Mouse (Mus musculus) lung, postnatal 4 days (tissue): ENCODE data around the gene Alyref2.
"Not testable (repeated sequence)": the region's sequence is repeated elsewhere in the genome, so short reads cannot be mapped to it uniquely, and the experiment has no call there.

ENCODE experiments used
- DNase-seq, 2 experiments: peaks; one replicate each; pipeline ENCODE4 v3.0.0; 2021

The Alyref2 gene

GRCm38 (mm10) chr1:171503250-171503591, at the start of gene Alyref2:
Alyref2 (plus strand) TSS chr1:171503478.
- DNase-seq = peak; percentile 96

GRCm38 (mm10) chr1:171454926-171455325, 48.4 kb upstream of the Alyref2 start:
- no peak for DNase-seq

- no peak for DNase-seq
Observed at GRCm38 (mm10) chr1:171457568-171457967, 45.7 kb upstream of the Alyref2 start.

- DNase-seq = no peak
Observed at GRCm38 (mm10) chr1:171459791-171460190, 43.5 kb upstream of the Alyref2 start.

- no peak for DNase-seq
Observed at GRCm38 (mm10) chr1:171460551-171461503, 42.5 kb upstream of the Alyref2 start.

GRCm38 (mm10) chr1:171463133-171463532, 40.1 kb upstream of the Alyref2 start:
- DNase-seq = no peak

- DNase-seq = no peak
Observed at GRCm38 (mm10) chr1:171465749-171466412, 37.4 kb upstream of the Alyref2 start.

- DNase-seq = no peak
Observed at GRCm38 (mm10) chr1:171466565-171466964, 36.7 kb upstream of the Alyref2 start.

GRCm38 (mm10) chr1:171469678-171470077, 33.6 kb upstream of the Alyref2 start:
- DNase-seq = no peak

GRCm38 (mm10) chr1:171470371-171470871, 32.9 kb upstream of the Alyref2 start:
- DNase-seq = peak in 1 of 2 experiments; percentile 78

GRCm38 (mm10) chr1:171470896-171471295, 32.4 kb upstream of the Alyref2 start:
- peak; percentile 41 to 56 for DNase-seq

- DNase-seq = no peak
Observed at GRCm38 (mm10) chr1:171471452-171471851, 31.8 kb upstream of the Alyref2 start.

- DNase-seq = not testable (repeated sequence)
Observed at GRCm38 (mm10) chr1:171471941-171472340, 31.3 kb upstream of the Alyref2 start.

- no peak for DNase-seq
Observed at GRCm38 (mm10) chr1:171473506-171473905, 29.8 kb upstream of the Alyref2 start.

GRCm38 (mm10) chr1:171473920-171474640, 29.2 kb upstream of the Alyref2 start:
- DNase-seq = no peak

- DNase-seq = no peak
Observed at GRCm38 (mm10) chr1:171477123-171477522, 26.2 kb upstream of the Alyref2 start.

- peak; percentile 65 to 72 for DNase-seq
Observed at GRCm38 (mm10) chr1:171477758-171478545, 25.3 kb upstream of the Alyref2 start.

- DNase-seq = peak; percentile 66 to 83
Observed at GRCm38 (mm10) chr1:171478968-171479367, 24.3 kb upstream of the Alyref2 start.

- no peak for DNase-seq
Observed at GRCm38 (mm10) chr1:171494241-171494640, 9.0 kb upstream of the Alyref2 start.

GRCm38 (mm10) chr1:171495371-171495770, 7.9 kb upstream of the Alyref2 start:
- no peak for DNase-seq

GRCm38 (mm10) chr1:171499856-171500255, 3.4 kb upstream of the Alyref2 start:
- DNase-seq = no peak

GRCm38 (mm10) chr1:171501016-171501610, 2.2 kb upstream of the Alyref2 start:
- no peak for DNase-seq
